Mouse (Mus musculus) hematopoietic stem cell, adult 5-6 weeks (primary cell): ENCODE results near the gene Capza1. TPM values are rescaled to one million over a fixed set of nuclear protein-coding genes. Genes with fewer than 3 reads are reported as not detected.
"Not testable (repeated sequence)": the region's sequence is repeated elsewhere in the genome, so short reads cannot be mapped to it uniquely, and the experiment has no call there.

Experiments used
- ATAC-seq, 2 experiments: fragments of 125-278 bp in 1 of 2; replicated peaks in 1 of 2; 2 replicates each; pipeline ENCODE4 v1.8.0; 2016 to 2017; ENCODE audit warnings: inconsistent platforms in 2 of 2, mild to moderate bottlenecking in 2 of 2, moderate number of reproducible peaks in 2 of 2, low read depth in 1 of 2, moderate TSS enrichment in 1 of 2; ENCODE audit not compliant: low FRiP score in 2 of 2, poor library complexity in 2 of 2, severe bottlenecking in 2 of 2, insufficient read depth in 1 of 2, low TSS enrichment in 1 of 2
- total RNA-seq: library from RNA; stranded (forward); fragments of 172-1452, 232-1000 nt; gene quantifications from 2 replicates; pipeline ENCODE4 v1.2.3, GENCODE M21; 2017

The Capza1 gene
- total RNA-seq, 1 experiment from 2014 or later, result 227 TPM

DNA sequence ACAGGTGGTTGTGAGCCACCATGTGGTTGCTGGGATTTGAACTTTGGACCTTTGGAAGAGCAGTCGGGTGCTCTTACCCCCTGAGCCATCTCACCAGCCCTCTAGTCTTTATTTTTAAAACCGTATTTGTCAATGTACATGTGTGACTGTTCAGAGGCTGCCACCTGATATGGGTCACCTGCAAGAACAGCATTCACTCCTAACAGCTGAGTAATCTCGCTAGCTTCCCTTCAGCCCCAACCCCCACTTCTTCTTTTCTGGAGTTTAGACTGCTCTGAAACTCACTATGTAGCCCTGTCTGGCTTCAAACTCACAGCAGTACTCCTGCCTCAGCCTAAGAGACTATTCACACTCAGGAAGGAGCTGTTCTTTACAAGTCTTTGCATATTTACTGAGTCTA is 41.9 kb downstream of the Capza1 start:
- ATAC-seq, result no peak

DNA sequence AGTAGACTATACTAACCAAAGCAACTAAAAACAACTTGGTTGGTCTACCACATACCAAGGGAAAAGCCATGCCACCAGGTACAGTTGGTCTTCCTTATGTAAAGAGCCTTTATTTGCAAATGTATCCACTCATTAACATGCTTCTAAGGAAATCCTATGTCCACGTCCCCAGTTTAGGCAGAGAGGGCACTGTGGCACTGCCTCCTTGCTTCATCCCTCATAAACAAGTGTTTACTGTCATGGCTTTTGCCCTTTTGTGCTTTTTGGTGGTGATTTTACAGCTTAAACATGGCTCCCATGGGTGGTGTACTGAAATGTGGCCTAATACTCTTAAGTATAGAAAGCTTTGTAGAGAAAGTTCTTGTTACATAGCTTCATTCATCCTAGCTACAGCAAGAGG is 43.9 kb downstream of the Capza1 start:
- no peak for ATAC-seq

DNA sequence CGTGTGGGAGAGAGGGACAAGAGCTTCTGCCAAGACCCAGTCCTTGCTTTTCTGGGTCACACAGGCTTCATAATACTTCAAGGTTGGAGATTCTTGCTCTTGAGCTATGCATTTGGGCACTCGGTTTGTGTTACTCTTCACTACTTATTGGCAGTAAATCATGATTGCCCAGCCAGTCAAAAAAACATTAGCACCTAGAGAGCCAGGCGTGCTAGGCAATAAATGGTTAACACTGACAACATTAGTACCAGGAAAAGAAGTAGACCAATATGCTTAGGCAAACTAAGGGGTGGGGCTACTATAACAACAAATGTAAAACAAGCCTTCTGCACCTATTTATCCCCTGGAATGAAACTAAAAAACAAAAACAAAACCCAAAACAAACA is 45.6 kb downstream of the Capza1 start:
- 0 out of 4 replicates have a peak, but pooled peaks of 1 of the 2 experiments have one; percentile 9 for ATAC-seq

DNA sequence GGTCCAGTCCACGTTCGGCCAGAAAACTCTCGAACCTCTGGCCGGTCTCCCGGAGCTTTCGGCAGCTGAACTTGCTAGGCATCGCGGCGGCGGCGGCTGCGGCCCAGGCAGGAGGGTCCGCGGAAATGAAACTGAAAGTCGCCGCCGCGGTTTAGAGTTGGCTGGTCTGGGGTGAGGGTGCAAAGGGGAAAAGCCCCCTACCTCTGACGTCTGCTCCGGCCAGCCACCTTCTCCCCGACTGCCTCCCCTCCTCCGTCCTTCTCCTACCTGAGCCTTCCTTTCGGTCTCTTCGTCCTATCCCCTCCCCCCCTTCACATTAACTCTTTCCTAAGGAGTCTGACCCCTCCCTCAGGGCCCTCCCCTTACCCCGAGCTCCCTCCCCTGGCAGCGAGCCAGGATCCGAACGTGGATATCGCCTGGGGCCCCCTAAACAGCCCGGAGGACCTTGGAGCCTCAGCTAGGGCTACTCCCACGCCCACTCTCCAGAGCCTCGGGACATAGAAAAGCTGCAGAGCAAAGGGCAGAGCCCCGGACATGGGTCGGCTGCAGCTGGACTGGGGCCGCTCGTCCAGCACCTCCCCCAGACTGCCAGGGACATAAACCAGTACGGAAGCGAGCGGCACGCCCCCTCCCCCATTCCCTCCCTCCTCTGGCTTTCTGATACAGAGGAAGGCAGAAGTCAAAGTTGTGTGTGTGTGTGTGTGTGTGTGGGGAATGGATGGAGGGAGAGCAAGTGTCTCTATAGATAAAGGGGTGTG is 46.1 kb downstream of the Capza1 start, which contains the start of gene Mov10:
Gene Mov10, minus strand, starts transcription at position 573 of the 758 bp plus-strand sequence.
- peak; percentile 61 to 63 for ATAC-seq

DNA sequence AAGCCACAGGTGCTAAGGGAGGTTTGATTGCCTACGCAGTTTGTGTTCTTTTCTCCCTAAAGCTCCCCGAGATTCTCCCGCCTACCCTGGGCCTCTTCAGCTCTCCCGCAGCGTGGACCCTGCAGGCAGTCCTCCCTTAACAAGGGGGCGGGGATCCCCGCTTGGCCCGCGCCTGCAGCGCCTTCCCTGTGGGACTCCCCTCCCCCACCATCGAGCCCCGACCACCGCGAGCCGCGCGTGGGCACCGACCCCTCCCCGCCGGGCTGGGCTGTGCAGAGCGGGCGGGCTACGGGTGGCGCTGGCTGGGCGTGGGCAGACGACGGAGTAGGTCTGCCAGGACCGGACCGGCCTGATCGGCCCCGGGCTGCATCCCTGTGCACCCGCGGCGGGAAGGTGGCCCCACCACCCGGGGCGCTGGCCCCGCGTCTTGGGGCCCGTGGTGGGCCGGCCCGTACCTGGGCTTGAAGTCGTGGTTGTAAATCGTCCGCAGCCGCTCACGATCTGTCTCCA is 46.8 kb downstream of the Capza1 start:
- ATAC-seq, result peak; percentile 7 to 26; a peak in 2 of 4 replicates

DNA sequence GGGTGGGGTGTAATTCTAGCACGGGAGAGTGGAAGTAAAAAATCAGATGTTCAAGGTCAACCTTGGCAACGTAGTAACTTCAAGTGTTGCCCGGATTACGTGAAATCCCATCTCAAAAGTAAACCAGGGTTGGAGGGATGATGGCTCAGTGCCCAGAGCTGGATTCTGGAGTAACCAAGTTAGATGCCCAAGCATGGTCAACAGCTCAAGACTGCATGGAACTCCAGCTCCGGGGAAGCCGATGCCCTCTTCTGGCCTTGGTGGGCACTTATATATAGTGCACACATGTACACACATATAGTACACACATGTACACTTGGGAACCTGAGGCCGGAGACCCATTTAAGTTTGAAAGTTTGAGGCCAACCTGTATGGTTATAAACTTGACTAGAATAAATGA is 48.2 kb downstream of the Capza1 start:
- ATAC-seq, result no peak

DNA sequence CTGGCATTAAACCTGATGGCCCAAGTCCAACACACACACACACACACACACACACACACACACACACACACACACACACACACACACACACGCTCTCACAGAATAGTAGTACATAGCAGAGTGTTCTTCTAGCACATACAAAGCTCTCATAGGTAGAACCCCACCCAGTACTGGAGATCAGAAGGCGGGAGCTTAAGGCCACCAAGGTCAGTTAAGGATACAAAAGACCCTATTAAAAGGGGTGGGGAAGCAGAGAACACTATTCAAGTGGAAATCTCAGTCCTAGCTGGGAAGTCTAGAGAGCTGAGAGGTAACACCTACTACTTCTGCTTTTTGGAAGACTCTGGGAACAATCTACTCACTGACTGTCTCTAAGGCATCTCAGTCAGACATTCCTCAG is 49.0 kb downstream of the Capza1 start:
- no peak for ATAC-seq

DNA sequence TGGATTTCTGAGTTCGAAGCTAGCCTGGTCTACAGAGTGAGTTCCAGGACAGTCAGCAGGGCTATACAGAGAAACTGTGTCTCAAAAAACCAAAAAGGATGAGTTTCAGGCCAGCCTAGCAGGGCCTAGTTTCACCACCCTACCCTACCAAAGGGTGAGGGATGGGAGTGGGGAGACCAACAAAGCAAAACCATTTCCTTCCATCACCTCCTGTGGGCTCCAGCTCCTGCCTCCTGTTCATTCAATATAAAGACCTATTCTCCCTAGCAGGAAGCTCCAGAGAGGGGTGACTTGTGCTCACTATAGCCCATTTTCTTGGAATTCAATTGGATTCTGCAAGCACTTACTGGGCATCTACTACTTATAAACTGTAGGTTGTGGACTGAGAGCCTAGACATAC is 49.6 kb downstream of the Capza1 start:
- no peak for ATAC-seq

DNA sequence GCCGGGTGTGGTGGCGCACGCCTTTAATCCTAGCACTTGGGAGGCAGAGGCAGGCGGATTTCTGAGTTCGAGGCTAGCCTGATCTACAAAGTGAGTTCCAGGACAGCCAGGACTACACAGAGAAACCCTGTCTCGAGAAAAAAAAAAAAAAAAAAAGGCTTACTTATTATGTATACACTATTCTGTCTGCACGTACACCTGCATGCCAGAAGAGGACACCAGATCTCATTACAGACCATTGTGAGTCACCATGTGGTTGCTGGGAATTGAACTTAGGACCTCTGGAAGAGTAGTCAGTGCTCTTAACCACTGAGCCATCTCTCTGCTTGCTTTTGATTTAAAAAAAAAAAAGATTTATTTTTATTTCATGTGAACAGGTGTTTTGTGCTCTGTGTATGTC is 51.1 kb downstream of the Capza1 start:
- not testable (repeated sequence) for ATAC-seq

DNA sequence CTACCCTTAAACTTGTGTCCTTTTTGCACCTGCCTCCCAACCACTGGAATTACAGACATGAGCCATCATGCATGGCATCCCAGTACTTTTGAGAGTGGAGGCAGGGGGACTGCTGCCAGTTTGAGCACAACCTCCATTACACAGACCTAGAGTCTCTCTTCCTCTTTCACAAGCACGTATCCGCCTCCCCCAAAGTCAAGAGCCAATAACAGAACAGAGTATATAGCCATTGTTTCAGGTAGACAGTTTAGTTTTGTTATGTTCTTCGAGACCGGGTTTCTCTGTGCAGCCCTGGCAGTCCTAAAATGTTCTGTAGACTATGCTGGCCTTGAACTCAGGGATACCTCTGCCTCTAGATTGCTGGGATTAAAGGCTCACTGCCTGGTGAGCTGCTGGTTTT is 52.1 kb downstream of the Capza1 start:
- no peak for ATAC-seq

DNA sequence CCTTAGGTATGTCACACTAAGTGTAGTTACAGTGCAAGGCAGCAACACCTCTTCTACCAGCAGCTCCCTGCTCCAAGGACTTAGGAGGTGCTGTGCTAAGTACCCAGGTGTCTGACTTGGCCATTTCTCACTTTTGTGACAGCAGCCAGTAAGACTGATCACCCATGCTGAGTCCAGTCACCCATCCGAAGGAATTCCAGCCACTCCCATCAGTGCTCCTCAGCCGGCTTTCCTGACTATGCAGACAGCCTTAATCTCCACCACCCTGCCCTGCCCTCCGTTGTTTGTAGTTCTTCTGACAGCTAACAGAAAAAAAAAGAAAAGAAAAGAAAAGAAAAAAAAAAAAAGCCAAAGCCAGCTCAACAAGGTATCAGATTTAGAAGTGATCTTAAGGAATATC is 52.6 kb downstream of the Capza1 start:
- ATAC-seq, result no peak

DNA sequence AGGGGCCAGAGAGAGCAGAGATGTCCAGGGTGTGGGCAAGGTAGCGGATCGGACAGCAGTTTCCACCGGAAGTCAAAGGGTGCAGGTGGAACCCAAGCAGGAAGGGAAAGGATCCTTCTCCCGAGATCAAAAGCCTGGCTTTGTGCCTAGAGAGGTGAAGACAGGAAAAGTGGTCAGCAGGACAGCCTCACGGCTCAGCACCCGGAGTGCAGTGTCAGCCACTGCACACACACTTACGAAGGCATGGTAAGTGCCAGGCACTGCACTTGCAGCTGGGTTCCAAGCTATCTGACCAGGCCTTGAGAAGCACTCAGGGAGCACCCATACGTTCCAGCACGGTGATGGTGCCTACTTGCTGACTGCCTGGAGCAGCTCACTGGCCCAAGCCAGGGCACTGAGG is 58.8 kb downstream of the Capza1 start:
- 0 out of 4 replicates have a peak, but pooled peaks of 1 of the 2 experiments have one; percentile 12 for ATAC-seq

DNA sequence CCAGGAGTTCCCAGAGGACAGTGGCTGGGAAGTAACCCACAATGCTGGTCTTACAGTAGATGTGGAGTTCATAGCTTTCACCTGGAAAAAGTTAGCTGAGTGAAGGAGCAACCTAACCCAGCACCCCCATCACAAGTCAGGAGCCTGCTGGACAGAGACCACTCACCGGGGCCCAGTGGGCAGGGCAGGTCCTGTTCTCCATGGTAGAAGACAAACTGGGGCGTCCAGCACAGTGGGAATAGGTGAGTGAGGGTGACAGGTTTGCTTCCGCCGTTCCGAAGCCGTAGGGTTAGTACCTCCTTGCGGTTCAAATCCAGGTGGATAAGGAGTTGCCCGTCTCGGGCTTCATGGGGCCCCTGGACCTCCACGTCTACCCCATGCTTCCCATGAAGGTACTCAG is 60.0 kb downstream of the Capza1 start:
- no peak for ATAC-seq

DNA sequence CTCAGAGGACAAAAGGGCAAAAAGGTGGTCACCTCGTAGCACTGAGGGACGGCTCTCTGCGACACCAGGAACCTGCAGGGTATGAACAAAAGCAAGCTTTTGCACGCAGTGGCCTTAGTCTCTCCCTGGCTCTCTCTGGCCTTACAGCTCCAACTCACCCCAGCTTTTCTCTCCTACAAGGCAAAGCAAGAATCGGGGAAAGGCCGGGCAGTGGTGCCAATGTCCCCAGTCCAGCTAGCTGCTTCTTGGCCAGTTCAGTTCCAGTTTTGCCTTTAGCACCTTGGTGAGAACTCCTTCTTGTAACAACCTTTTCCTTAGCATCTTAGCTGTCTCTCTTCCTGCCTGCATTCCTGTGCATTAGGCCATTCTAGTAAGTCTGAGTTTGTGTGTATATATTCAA is 62.8 kb downstream of the Capza1 start:
- ATAC-seq, result no peak

DNA sequence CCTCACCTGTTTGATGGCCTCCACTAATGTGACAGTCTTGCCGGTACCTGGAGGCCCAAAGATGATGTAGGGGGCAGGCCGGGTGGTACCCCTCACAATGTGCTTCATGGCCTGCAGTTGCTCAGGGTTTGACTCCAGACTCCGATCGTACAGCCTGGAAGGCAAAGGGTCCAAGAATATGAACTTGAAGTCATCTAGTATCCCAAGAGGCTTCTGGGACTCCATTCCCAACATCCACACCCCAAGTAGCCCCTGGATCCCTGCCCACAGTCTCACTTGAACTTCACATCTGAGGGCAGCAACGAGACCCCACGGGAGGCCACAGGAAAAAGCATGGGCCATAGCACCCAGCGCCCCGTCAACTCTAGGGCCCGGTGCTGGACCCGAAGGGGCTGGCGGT is 63.6 kb downstream of the Capza1 start:
- ATAC-seq, result no peak

DNA sequence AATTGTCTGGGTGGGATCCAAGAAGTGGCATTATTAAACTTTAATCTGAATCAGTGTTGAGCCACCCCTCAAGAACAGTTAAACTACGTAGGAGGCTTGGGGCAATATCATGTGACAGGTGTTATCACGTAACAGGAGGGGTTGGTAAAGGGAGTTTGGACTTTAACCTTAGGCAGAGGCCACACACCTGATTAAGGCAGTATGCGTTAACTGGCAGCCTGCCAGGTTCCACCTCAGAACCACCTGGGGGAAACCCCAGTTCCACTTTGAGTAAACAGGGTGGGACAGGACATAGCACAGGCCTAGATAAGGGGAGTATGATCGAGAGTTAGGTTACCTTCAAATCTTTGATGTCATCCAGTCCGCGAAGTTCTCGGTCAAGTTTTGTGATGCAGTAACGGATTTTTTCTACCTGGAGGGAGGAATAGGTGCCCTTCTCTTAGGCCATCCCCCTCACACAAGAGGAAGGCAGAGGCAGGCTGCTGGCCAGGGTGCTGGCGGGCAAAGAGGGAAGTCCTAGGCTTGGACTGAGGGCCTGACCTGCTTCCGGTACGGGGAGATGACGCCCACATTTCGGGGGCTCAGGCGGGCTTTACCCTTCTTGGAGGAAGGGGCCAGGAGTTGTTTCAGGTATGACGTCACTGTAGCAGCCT is 67.7 kb downstream of the Capza1 start:
- ATAC-seq, result no peak

DNA sequence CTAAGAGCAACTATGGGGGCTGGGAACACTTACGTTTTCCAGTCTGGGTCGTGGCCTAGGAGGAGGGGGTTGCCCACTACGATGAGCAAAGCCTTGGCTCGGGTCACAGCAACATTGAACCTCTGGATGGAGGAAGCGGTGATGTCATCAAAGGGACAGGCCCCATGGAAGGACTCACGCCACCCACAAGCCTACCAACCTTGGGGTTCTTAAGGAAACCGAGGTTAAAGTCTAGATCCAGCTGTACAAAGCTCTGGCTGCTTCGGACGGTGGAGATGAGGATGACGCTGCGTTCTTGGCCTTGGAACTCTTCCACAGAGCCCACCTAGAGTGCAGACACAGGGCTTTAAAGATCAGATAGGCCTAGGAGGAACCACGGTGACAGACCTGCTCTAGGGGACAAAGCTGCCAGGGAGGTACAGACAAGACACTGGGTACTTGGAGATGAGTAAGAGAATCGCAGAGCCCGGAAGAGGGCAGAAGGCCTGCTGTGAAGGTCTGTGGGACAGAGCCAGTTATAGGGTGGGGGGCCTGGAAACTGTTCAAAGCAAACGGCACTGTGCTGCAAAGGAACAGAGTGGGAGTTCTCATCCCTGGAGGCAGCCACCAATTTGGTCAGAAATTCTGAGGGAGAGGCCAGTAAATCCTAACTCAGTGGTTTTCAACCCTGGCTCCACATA is 68.5 kb downstream of the Capza1 start:
- ATAC-seq, result no peak

DNA sequence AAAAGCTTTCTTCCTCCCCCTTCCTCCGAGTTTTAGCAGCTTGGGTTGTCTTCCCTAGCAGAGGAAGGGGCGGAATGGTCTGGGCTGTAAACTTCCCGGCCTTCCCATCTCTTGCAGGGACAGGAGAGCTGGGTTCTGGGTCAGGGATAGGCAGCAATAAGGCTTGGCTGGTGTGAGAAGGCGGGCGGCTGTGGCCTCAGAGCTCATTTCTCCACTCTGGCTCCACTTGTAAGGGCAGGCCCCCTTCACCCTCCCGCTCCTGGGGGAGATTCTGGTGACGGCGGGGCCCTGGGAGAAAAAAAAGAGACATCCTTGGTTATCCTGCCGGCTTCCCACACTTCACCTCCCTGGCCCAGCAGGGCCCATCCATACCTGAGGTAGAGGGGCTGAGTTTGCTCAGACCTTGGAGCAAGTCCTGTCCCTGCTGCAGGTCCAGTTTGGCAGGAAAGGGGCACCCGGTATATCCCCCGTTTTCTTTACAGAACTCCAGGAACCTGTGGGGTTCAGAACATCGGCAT is 69.3 kb downstream of the Capza1 start:
- no peak for ATAC-seq
